Mouse (Mus musculus) midbrain, postnatal 0 days (tissue): ENCODE data around the gene Exoc3l. TPM values are rescaled to one million over a fixed set of nuclear protein-coding genes. Genes with fewer than 3 reads are reported as not detected.

Experiments
- ATAC-seq: fragments of 200-750 bp; cut with Nextera tagmentation; 2 replicates; pipeline ENCODE4 v1.8.0; 2017; ENCODE audit warnings: moderate number of reproducible peaks, mild to moderate bottlenecking, moderate TSS enrichment, moderate library complexity; ENCODE audit not compliant: low FRiP score
- DNase-seq: peaks from one replicate; pipeline ENCODE4 v3.0.0-alpha.2; 2015; ENCODE audit warnings: low spot score
- H3K27ac ChIP-seq: fragments of 300-500 bp; sonication (generic); 2 replicates; pipeline ENCODE4 v1.5.1; 2014; ENCODE audit warnings: low read depth, mild to moderate bottlenecking, low read length, mixed read lengths
- H3K27me3 ChIP-seq: fragments of 300-500 bp; sonication (generic); 2 replicates; pipeline ENCODE4 v1.6.1; 2014; ENCODE audit warnings: low read length, control low read depth, mixed read lengths; ENCODE audit not compliant: insufficient read depth
- H3K36me3 ChIP-seq: fragments of 300-500 bp; sonication (generic); 2 replicates; pipeline ENCODE4 v1.6.1; 2014; ENCODE audit warnings: low read length, control low read depth, mixed read lengths; ENCODE audit not compliant: insufficient read depth
- H3K4me1 ChIP-seq: fragments of 300-500 bp; sonication (generic); 2 replicates; pipeline ENCODE4 v1.6.1; 2014; ENCODE audit warnings: mild to moderate bottlenecking, control low read depth, antibody characterized with exemption, low read length, mixed read lengths; ENCODE audit not compliant: insufficient read depth
- H3K4me2 ChIP-seq: fragments of 300-500 bp; sonication (generic); 2 replicates; pipeline ENCODE4 v1.6.1; 2014; ENCODE audit warnings: low read depth, mild to moderate bottlenecking, low read length, mixed read lengths; ENCODE audit not compliant: poor library complexity, severe bottlenecking
- H3K4me3 ChIP-seq: fragments of 300-500 bp; sonication (generic); 2 replicates; pipeline ENCODE4 v1.5.1; 2014; ENCODE audit warnings: low read depth, mild to moderate bottlenecking, low read length, moderate library complexity
- H3K9ac ChIP-seq: fragments of 300-500 bp; sonication (generic); replicated peaks from 2 replicates; pipeline ENCODE4 v1.6.1; 2014; ENCODE audit warnings: mild to moderate bottlenecking, low read length, moderate library complexity, mixed read lengths; ENCODE audit not compliant: poor library complexity, severe bottlenecking
- H3K9me3 ChIP-seq: fragments of 300-500 bp; sonication (generic); 2 replicates; pipeline ENCODE4 v1.6.1; 2016; ENCODE audit warnings: low read length, control low read depth
- CTCF ChIP-seq: IDR thresholded peaks from 2 replicates; pipeline ENCODE4 v1.5.1; 2016; ENCODE audit warnings: antibody characterized with exemption, mild to moderate bottlenecking
- WGBS: fragments of 180-500 bp; shearing (Covaris S2); extraction: QIAGEN DNeasy Blood & Tissue Kit; methylation state at CpG from one replicate; pipeline ENCODE4 v1.1.7; 2014; 5-methylcytosine and 5-hydroxymethylcytosine counted together
- polyA plus RNA-seq: library from polyadenylated mRNA; unstranded; fragments of >200 nt; fragmentation: Nextera tagmentation; extraction: Ambion mirVana; gene quantifications from 2 replicates; pipeline ENCODE4 v1.2.1, GENCODE M21; 2015
- total RNA-seq: library from RNA; depleted of rRNA; stranded (reverse); fragments of >200 nt; gene quantifications from 2 replicates; pipeline ENCODE4 v1.2.3, GENCODE M21; 2014

Gene Exoc3l
- total and polyA plus RNA-seq, 2 experiments from 2014 or later, result 2.0 to 6.8 TPM

GRCm38 (mm10) chr8:105304325-105305210 is 8.7 kb upstream of the Exoc3l start:
- no peak overlapping the region for H3K27ac ChIP-seq
- H3K9me3 ChIP-seq, result no peaks in the 10 kb centered on the region
- DNase-seq (no peak), ATAC-seq (no peak)
- no peak overlapping the region for H3K4me2 ChIP-seq
- H3K36me3 ChIP-seq, result peaks cover 52% of the 10 kb centered on the region
- H3K9ac ChIP-seq, result 0 out of 2 replicates have a peak overlapping the region, but pooled peaks have one; percentile 8
- no peak overlapping the region for H3K4me3 ChIP-seq
- TF ChIP-seq CTCF, result no peak
- H3K27me3 ChIP-seq, result no peaks in the 10 kb centered on the region
- peaks cover 9% of the 10 kb centered on the region; the same call in 1 of the 2 replicates for H3K4me1 ChIP-seq
- WGBS, result 64% methylated on average over 9 of the region's 9 CpGs

GRCm38 (mm10) chr8:105303874-105304273 is 8.0 kb upstream of the Exoc3l start:
- Histone ChIP-seq H3K27ac (no peak overlapping the region), H3K36me3 (peaks cover 52% of the 10 kb centered on the region), H3K9me3 (no peaks in the 10 kb centered on the region), H3K27me3 (no peaks in the 10 kb centered on the region), H3K4me3 (no peak overlapping the region), H3K9ac (0 out of 2 replicates have a peak overlapping the region, but pooled peaks have one; percentile 8), H3K4me2 (no peak overlapping the region), H3K4me1 (peaks cover 10% of the 10 kb centered on the region; the same call in 1 of the 2 replicates)
- WGBS, result 86% methylated on average over 9 of the region's 9 CpGs
- ATAC-seq, result no peak
- no peak for DNase-seq
- TF ChIP-seq CTCF, result no peak

- H3K4me3 ChIP-seq, result no peak overlapping the region
- H3K9me3 ChIP-seq, result no peaks in the 10 kb centered on the region
- peaks cover 49% of the 10 kb centered on the region for H3K36me3 ChIP-seq
- ATAC-seq (no peak), DNase-seq (no peak)
- no peak overlapping the region for H3K27ac ChIP-seq
- H3K4me1 ChIP-seq, result peaks cover 15% of the 10 kb centered on the region; the same call in 1 of the 2 replicates
- no peak overlapping the region for H3K9ac ChIP-seq
- 89% methylated on average over 8 of the region's 8 CpGs for WGBS
- no peak for TF ChIP-seq CTCF
- H3K27me3 ChIP-seq, result no peaks in the 10 kb centered on the region
- no peak overlapping the region for H3K4me2 ChIP-seq
Measured at GRCm38 (mm10) chr8:105303396-105303795, 7.5 kb upstream of the Exoc3l start.

GRCm38 (mm10) chr8:105299962-105300361 is 4.1 kb upstream of the Exoc3l start:
- DNase-seq (no peak), ATAC-seq (no peak)
- Histone ChIP-seq H3K27ac (no peak overlapping the region), H3K9ac (no peak overlapping the region), H3K36me3 (peaks cover 39% of the 10 kb centered on the region), H3K4me1 (peaks cover 9% of the 10 kb centered on the region; the same call in 1 of the 2 replicates), H3K4me2 (no peak overlapping the region), H3K9me3 (no peaks in the 10 kb centered on the region), H3K27me3 (no peaks in the 10 kb centered on the region), H3K4me3 (no peak overlapping the region)
- TF ChIP-seq CTCF, result no peak
- WGBS, result over 99% methylated on average over 8 of the region's 8 CpGs

- DNase-seq (no peak), ATAC-seq (no peak)
- no peaks in the 10 kb centered on the region for H3K27me3 ChIP-seq
- H3K36me3 ChIP-seq, result peaks cover 28% of the 10 kb centered on the region
- H3K27ac ChIP-seq, result 0 out of 2 replicates have a peak overlapping the region, but pooled peaks have one; percentile 70
- H3K4me1 ChIP-seq, result peaks cover 9% of the 10 kb centered on the region; the same call in 1 of the 2 replicates
- no peaks in the 10 kb centered on the region for H3K9me3 ChIP-seq
- H3K4me2 ChIP-seq, result peak overlapping the region; percentile 96
- WGBS, result 67% methylated on average over 18 of the region's 18 CpGs
- H3K9ac ChIP-seq, result peak overlapping the region; percentile 81
- H3K4me3 ChIP-seq, result peak overlapping the region; percentile 74
- TF ChIP-seq CTCF, result no peak
Measured at GRCm38 (mm10) chr8:105298351-105299252, 2.7 kb upstream of the Exoc3l start.
